Mouse (Mus musculus): Measurements from ENCODE around the gene Etv6. TPM values are rescaled to one million over a fixed set of nuclear protein-coding genes. Genes with fewer than 3 reads are reported as not detected.
A peak's percentile ranks its signal among the peaks of the same experiment; 100 is the strongest.

Gene Etv6
- total RNA-seq, 2 experiments from 2014 or later = 47.8 TPM

GRCm38 (mm10) chr6:134247324-134247723 is 211.8 kb downstream of the Etv6 start:
- DNase-seq (ENCODE audit: low spot score in 2 of 2) = no peak

- no peak for DNase-seq (ENCODE audit: low spot score in 2 of 2)
These were observed 213.2 kb downstream of the Etv6 start for GRCm38 (mm10) chr6:134248720-134249119.

- no peak for DNase-seq (ENCODE audit: low spot score in 2 of 2)
These were observed 215.3 kb downstream of the Etv6 start for GRCm38 (mm10) chr6:134250764-134251163.

- no peak for DNase-seq (ENCODE audit: low spot score in 2 of 2)
These were observed 215.9 kb downstream of the Etv6 start for GRCm38 (mm10) chr6:134251364-134251763.

- no peak for DNase-seq (ENCODE audit: low spot score in 2 of 2)
These were observed 216.7 kb downstream of the Etv6 start for GRCm38 (mm10) chr6:134252081-134252755.

- DNase-seq (ENCODE audit: low spot score in 2 of 2) = no peak
These were observed 220.9 kb downstream of the Etv6 start for GRCm38 (mm10) chr6:134256369-134256768.

GRCm38 (mm10) chr6:134259913-134260312 is 224.4 kb downstream of the Etv6 start:
- no peak for DNase-seq (ENCODE audit: low spot score in 2 of 2)

- peak in 1 of 2 experiments; percentile 48 for DNase-seq (ENCODE audit: low spot score in 2 of 2)
These were observed 226.4 kb downstream of the Etv6 start for GRCm38 (mm10) chr6:134261904-134262303.

- DNase-seq (ENCODE audit: low spot score in 2 of 2) = no peak
These were observed 226.9 kb downstream of the Etv6 start for GRCm38 (mm10) chr6:134262383-134262782.

- DNase-seq (ENCODE audit: low spot score in 2 of 2) = no peak
These were observed 227.6 kb downstream of the Etv6 start for GRCm38 (mm10) chr6:134262911-134263607.

- DNase-seq (ENCODE audit: low spot score in 2 of 2) = no peak
These were observed 238.4 kb downstream of the Etv6 start for GRCm38 (mm10) chr6:134273884-134274283.

- DNase-seq (ENCODE audit: low spot score in 2 of 2) = no peak
These were observed 241.5 kb downstream of the Etv6 start for GRCm38 (mm10) chr6:134276954-134277353.

GRCm38 (mm10) chr6:134282095-134282494 is 246.6 kb downstream of the Etv6 start:
- DNase-seq (ENCODE audit: low spot score in 2 of 2) = no peak

GRCm38 (mm10) chr6:134291823-134292222 is 256.3 kb downstream of the Etv6 start:
- no peak for DNase-seq (ENCODE audit: low spot score in 2 of 2)

- DNase-seq (ENCODE audit: low spot score in 2 of 2) = no peak
These were observed 256.9 kb downstream of the Etv6 start for GRCm38 (mm10) chr6:134292404-134292803.

- DNase-seq (ENCODE audit: low spot score in 2 of 2) = no peak
These were observed 258.4 kb downstream of the Etv6 start for GRCm38 (mm10) chr6:134293615-134294508.

- DNase-seq (ENCODE audit: low spot score in 2 of 2) = peak in 1 of 2 experiments; percentile 12
These were observed 262.6 kb downstream of the Etv6 start for GRCm38 (mm10) chr6:134297884-134298619.

GRCm38 (mm10) chr6:134301951-134302350 is 266.5 kb downstream of the Etv6 start:
- no peak for DNase-seq (ENCODE audit: low spot score in 2 of 2)

- no peak for DNase-seq (ENCODE audit: low spot score in 2 of 2)
These were observed 275.8 kb downstream of the Etv6 start for GRCm38 (mm10) chr6:134311346-134311745.

- DNase-seq (ENCODE audit: low spot score in 2 of 2) = no peak
These were observed 277.1 kb downstream of the Etv6 start for GRCm38 (mm10) chr6:134312571-134312970.

- no peak for DNase-seq (ENCODE audit: low spot score in 2 of 2)
These were observed 281.9 kb downstream of the Etv6 start for GRCm38 (mm10) chr6:134317371-134317770.
